Mouse (Mus musculus) heart, adult 2 months (tissue): ENCODE measurements around the gene Magi2.

Experiments
- CTCF ChIP-seq: fragments of 200-600 bp; IDR thresholded peaks from 2 replicates; pipeline ENCODE4 v1.8.1; 2022; ENCODE audit warnings: antibody characterized with exemption, mild to moderate bottlenecking, moderate library complexity
- POLR2A ChIP-seq: fragments of 200-500 bp; IDR thresholded peaks from 2 replicates; pipeline ENCODE4 v1.6.1; 2011; ENCODE audit warnings: mild to moderate bottlenecking, low read depth, low read length, control low read depth; ENCODE audit not compliant: insufficient read depth

DNA sequence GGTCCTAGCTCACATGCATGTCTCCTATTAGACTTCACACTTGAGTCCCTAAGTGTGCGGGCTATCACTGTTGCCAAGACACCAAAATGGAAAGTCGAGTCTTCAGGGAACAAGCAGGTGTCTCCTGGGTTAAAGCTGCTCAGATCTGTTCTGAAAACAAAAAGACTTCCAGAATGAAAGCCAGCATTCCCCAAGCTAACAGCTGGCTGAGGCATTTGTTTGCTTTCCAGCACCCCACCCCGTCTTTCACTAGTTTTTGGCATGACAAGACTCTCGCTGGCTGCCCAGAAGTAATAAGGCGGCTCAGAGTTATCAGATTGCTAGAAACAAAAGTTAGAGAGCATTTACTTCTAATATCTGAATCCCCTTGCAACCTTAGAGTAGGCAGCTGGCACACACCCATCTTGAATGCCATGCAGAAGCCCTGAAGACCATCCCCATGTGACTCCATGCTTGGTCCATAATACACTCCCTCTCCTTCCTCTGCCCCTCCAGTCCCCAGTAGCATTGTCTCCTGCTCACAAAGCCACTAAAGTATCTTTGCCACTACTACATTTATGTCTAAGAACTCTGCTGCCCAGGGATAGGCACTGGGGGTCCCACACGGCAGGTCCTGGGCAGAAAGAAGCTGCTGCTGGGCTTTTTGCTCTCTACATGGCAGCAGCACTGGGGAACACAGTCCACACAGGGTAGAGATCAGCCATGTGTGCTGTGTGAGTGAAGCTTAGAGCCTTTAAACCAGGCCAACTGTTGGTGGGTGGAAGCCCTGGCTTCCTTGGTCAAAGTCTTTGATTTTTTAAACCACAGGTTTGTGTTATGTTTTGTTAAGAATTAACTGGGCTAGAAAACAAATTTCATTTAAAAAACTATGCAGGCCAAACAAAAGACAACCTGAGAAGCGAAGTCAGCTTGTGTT is 1394.0 kb downstream of the Magi2 start:
- no peak for TF ChIP-seq CTCF
- no peak for TF ChIP-seq POLR2A
